Mouse (Mus musculus): Measurements from ENCODE around the gene Ptp4a2.
"Not testable (repeated sequence)": the region's sequence is repeated elsewhere in the genome, so short reads cannot be mapped to it uniquely, and the experiment has no call there.

Gene Ptp4a2

DNA sequence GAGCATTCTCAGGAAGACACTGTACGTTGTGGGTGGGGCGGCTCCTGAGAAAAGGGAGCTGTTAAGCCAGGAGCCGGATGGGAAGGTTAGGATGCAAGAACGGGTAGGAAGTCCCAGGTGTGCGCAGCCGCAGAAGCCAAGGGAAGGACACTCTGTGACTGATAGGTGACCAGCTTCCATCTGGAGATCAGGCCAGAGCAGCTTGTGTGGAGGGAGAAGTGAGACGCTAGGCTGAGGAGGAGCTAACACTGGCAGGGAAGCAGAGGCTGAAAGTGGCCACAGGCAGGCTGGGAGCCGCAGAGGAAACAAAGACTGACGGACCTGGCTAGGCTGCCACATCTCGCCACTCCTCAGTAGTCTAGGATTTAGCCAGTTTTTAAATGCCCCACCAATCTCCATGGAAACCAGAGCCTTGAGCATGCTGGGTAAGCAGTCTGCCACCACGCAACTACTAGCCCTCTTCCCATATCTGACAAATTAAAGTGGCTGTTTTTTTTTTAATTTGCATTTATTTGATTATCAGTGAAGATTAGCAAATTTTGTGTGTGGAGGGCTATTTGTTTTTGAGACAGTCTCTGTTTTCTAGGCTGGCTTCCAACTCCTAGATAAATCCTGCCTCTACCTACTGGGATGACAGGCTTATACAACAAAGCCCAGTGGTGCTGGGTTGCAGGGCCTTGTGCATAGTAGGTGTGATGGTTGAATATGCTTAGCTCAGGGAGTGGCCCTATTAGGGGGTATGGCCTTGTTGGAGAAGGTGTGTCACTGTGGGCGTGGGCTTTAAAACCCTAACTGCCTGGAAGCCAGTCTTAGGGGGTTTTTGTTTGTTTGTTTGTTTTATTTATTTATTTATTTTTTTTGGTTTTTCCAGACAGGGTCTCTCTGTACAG, 73.3 kb downstream of the Ptp4a2 start:
- no peak for DNase-seq

DNA sequence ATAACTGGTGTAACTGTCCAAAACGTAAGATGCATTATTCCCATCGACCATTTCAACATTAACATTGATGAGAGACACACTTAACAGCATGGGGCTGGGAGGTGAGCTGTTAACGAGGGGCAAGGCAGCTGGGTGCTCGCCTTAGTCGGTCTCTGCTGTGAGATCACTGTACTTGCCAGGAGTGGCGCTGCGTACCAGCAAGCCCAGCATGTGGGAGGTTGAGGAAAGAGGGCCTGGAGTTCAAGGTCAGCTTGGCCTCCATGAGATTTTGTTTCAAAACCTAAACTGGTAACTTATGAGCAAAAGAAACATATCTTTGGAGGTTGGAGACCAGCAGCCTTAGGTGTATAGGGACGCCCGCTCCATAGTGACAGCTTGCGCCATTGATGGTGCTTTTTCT, 78.6 kb downstream of the Ptp4a2 start:
- DNase-seq, result no peak

DNA sequence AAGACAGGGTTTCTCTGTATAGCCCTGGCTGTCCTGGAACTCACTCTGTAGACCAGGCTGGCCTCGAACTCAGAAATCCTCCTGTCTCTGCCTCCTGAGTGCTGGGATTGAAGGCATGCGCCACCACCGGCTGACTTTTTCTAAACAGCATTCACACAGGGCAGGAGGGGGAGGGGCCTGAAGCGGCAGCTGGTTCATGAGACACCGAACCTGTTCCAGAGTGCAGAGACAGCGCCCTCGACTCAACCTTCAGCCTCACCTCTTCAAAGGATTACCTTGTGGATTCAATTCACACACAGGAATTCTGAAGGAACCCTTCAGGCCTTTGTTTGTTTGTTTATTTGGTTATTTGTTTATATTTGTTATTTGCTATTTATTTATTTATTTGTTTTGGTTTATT, 79.1 kb downstream of the Ptp4a2 start:
- DNase-seq, result no peak

DNA sequence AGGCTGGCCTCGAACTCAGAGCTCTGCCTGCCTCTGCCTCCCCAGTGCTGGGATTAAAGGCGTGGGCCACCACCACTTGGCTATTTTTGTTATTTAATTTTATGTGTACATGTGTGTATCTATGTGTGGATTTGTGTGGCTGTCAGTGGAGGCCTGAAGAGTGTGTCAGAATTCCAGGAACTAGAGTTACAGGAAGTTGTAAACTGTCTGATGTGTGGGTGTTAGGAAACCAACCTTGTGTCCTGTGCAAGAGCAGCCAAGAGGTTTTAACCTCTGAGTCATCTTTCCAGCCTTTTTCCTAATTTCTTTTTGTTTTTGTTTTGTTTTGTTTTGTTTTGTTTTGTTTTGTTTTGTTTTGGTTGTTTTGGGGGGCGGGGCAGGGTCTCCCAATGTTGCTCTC, 83.8 kb downstream of the Ptp4a2 start:
- no peak for DNase-seq

DNA sequence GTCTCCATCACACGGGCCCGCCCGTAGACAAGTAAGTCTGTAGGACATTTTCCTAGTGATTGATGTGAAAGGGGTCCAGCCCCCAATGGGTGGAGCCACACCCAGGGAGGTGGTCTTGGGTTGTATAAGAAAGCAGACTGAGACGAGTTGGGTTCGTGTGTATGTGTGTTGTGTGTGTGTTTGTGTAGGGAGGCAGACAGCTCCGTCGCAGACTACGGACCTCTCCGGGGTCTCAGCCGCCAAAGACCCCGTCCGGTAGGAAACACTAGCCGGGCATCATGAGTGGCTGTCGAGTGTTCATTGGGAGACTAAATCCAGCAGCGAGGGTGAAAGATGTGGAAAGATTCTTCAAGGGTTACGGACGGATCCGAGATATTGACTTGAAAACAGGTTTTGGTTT, 87.8 kb downstream of the Ptp4a2 start:
- not testable (repeated sequence) for DNase-seq

Data from embryo, embryonic 11 days (tissue).